Mouse (Mus musculus) midbrain, embryonic 10.5 days (tissue): ENCODE measurements at regions not wholly inside any gene's neighbourhood (a gene's known extent, or its start where the extent isn't known, plus 50 kb on each side); places are given as distances from the start of the nearest gene placed in this dataset.

ENCODE experiments used
- DNase-seq: peaks from one replicate; pipeline ENCODE4 v3.0.0-alpha.2; 2017; ENCODE audit warnings: low spot score
- H3K27ac ChIP-seq: fragments of 300-500 bp; sonication (generic); replicated peaks from 2 replicates; pipeline ENCODE4 v1.5.1; 2016; ENCODE audit warnings: mild to moderate bottlenecking
- H3K27me3 ChIP-seq: fragments of 300-500 bp; sonication (generic); 2 replicates; pipeline ENCODE4 v1.6.1; 2016; ENCODE audit warnings: low read depth, mild to moderate bottlenecking; ENCODE audit not compliant: poor library complexity, severe bottlenecking
- H3K36me3 ChIP-seq: fragments of 300-500 bp; sonication (generic); 2 replicates; pipeline ENCODE4 v1.6.1; 2016; ENCODE audit warnings: mild to moderate bottlenecking, moderate library complexity
- H3K4me1 ChIP-seq: fragments of 300-500 bp; sonication (generic); 2 replicates; pipeline ENCODE4 v1.6.1; 2016
- H3K4me3 ChIP-seq: fragments of 300-500 bp; sonication (generic); 2 replicates; pipeline ENCODE4 v1.5.1; 2016; ENCODE audit warnings: mild to moderate bottlenecking, moderate library complexity
- H3K9me3 ChIP-seq: fragments of 300-500 bp; sonication (generic); replicated peaks from 2 replicates; pipeline ENCODE4 v1.6.1; 2016; ENCODE audit warnings: mild to moderate bottlenecking
- WGBS: fragments of 180-500 bp; shearing (Covaris S2); methylation state at CpG from one replicate; pipeline ENCODE4 v1.1.7; 2016; 5-methylcytosine and 5-hydroxymethylcytosine counted together

DNA sequence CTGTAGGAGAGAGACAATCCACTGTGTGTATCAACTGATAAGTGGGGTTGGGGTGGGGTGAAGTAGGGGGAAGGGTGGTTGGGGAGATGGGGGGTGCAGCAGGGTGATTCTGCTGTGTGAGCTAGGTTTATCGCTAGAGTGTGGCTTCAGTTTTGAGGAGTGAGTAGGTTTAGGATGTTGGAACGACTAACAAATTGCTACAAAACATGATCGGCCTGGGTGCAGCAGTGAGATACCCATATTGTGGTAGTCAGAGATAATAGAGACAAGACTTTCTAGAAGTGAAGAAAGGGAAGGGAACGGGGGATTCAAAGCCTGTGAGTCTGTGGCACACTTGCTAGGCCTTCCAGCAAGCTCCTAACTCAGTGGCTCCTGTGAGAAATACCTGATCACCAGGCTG, 175.1 kb upstream of the Lrig1 start:
- Histone ChIP-seq H3K9me3 (no peaks in the 10 kb centered on the region), H3K27me3 (no peaks in the 10 kb centered on the region), H3K36me3 (no peaks in the 10 kb centered on the region), H3K27ac (peak overlapping the region; percentile 55; the same call in 1 of the 2 replicates), H3K4me1 (peaks cover 17% of the 10 kb centered on the region), H3K4me3 (no peak overlapping the region)
- no peak for DNase-seq
- 90% methylated on average over 4 of the region's 4 CpGs for WGBS

DNA sequence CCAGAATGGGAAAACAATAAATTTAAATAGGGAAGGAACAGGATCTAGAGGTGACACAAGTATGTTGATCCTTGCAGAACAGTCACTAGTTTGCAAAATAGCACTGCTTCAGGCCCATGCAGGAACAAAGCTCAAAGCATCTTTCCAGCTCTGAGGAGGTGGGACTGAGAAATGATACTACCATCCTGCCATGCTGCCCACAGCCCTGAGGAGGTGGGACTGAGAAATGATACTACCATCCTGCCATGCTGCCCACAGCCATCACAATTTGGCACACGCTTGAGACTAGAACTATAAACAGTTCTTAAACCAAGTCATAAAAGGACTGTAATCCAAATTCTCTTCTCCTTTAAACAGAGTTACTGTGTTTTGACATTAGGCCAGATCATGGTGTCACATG, 174.5 kb upstream of the Lrig1 start:
- H3K27ac ChIP-seq: no peak overlapping the region
- no peaks in the 10 kb centered on the region for H3K9me3 ChIP-seq
- no peaks in the 10 kb centered on the region for H3K27me3 ChIP-seq
- no peak for DNase-seq
- no peaks in the 10 kb centered on the region for H3K36me3 ChIP-seq
- H3K4me3 ChIP-seq: no peak overlapping the region
- 93% methylated on average over 1 of the region's 1 CpGs for WGBS
- H3K4me1 ChIP-seq: peaks cover 17% of the 10 kb centered on the region

DNA sequence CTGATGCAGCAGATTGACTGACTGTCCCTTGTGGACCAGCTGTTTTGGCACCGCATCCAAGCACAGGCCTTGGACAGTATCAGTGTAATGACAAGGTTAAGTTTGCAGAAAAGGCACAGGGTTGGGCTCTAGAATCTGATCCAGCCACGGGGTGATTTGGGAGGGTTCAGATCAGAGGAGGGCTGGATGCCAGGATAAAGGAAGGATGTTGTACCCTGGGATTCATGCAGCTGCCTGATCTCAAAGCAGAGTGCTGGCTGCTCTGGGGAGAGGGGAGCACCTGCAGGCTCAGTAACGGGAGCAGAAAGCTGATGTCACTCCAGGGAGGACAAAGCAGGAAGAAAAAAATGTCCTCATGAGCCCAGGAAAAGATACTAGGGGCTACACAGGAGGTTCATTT, 168.0 kb upstream of the Lrig1 start:
- H3K9me3 ChIP-seq: no peaks in the 10 kb centered on the region
- H3K4me1 ChIP-seq: peaks cover 5% of the 10 kb centered on the region; the same call in 1 of the 2 replicates
- H3K36me3 ChIP-seq: no peaks in the 10 kb centered on the region
- H3K27ac ChIP-seq: no peak overlapping the region
- H3K27me3 ChIP-seq: no peaks in the 10 kb centered on the region
- WGBS: 64% methylated on average over 3 of the region's 3 CpGs
- no peak for DNase-seq
- no peak overlapping the region for H3K4me3 ChIP-seq

DNA sequence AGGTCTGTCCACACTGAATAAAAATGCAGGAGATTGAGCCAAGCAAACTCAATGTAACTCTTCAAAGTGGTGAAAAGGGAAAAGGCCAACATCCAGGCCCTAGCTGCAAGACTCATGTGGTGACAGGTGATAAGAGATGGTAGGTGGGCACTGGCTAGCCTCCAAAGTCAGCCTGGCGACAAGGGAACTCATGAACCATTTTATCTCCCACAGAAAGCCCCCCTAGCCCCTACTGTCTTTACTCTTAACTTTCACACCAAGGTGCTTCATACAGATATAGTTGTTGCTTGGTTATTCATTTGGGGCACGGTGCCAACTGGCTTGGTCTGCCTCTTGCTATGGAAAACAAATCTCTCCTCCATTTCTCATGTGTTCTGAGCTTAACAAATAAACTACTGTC, 165.5 kb upstream of the Lrig1 start:
- Histone ChIP-seq H3K27ac (no peak overlapping the region), H3K4me1 (no peaks in the 10 kb centered on the region), H3K27me3 (no peaks in the 10 kb centered on the region), H3K9me3 (no peaks in the 10 kb centered on the region), H3K4me3 (no peak overlapping the region), H3K36me3 (no peaks in the 10 kb centered on the region)
- no peak for DNase-seq
- WGBS: 89% methylated on average over 2 of the region's 2 CpGs

DNA sequence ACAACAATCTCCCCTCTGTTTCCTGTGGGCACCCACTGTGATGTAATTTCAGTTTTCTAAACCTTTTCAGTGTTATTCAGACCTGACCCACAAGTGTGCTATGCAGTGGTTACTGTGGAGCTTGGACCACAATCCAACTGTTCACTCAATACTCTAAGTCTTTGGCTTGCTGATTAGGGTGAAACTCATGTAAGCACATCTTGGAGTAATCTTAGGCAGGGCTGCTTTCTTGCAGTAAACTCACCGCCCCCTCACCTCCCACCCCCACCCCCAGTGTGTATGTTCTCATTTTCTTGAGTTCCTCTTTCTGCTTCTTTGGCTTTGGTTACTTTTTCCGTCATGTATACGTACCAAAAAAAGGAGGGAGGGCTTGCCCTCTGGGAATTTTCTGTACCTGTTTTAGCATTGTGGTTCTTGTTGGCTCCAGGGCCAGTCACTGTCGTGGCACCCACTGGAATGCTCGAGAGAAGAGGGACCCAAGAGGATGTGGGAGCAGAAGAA, 158.2 kb upstream of the Lrig1 start:
- no peaks in the 10 kb centered on the region for H3K4me1 ChIP-seq
- no peaks in the 10 kb centered on the region for H3K27me3 ChIP-seq
- H3K36me3 ChIP-seq: no peaks in the 10 kb centered on the region
- no peak overlapping the region for H3K27ac ChIP-seq
- H3K4me3 ChIP-seq: no peak overlapping the region
- H3K9me3 ChIP-seq: no peaks in the 10 kb centered on the region
- 81% methylated on average over 5 of the region's 5 CpGs for WGBS
- no peak for DNase-seq

DNA sequence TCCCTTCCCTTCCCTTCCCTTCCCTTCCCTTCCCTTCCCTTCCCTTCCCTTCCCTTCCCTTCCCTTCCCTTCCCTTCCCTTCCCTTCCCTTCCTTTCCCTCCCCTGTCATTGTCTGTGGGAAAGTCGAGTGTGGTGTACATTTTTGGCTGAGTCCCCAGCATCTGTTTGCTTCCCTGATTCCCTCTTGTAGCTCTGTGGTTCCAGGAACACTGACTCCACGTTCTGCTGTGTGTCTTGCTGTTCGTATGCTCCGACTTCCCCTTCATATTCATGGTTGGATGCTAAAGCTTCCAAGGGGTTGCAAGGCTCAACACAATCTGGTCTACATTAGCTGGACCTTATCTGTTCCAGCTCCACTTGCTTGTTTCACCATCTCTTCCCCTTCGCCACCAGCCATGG, 150.2 kb upstream of the Lrig1 start:
- no peaks in the 10 kb centered on the region; the same call in none of the 2 replicates for H3K4me1 ChIP-seq
- no peaks in the 10 kb centered on the region for H3K9me3 ChIP-seq
- H3K36me3 ChIP-seq: no peaks in the 10 kb centered on the region
- no peak for DNase-seq
- no peaks in the 10 kb centered on the region for H3K27me3 ChIP-seq
- H3K4me3 ChIP-seq: no peak overlapping the region
- WGBS: 83% methylated on average over 5 of the region's 5 CpGs
- 0 out of 2 replicates have a peak overlapping the region, but pooled peaks have one; percentile 23 for H3K27ac ChIP-seq

DNA sequence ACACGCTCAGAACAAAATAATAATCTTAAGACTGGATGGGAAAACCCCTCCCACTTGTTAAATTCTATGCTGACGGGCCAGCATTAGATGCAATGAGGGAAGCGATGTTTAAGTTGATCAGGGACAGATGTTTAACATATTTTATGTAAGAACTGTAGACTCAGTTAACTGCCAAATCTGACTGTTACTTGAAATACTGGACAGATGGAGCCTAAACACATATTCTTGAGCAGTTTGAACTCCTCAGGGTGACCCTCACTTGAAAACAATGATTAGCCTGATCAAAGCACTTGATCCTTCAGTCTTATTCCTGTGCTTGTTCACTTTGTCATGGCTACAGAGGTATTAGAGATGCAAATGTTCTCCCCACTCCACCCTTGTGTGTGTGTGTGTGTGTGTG, 149.6 kb upstream of the Lrig1 start:
- no peaks in the 10 kb centered on the region for H3K27me3 ChIP-seq
- no peaks in the 10 kb centered on the region for H3K9me3 ChIP-seq
- no peak for DNase-seq
- H3K36me3 ChIP-seq: no peaks in the 10 kb centered on the region
- H3K4me3 ChIP-seq: no peak overlapping the region
- WGBS: 88% methylated on average over 3 of the region's 3 CpGs
- no peaks in the 10 kb centered on the region; the same call in none of the 2 replicates for H3K4me1 ChIP-seq
- H3K27ac ChIP-seq: no peak overlapping the region

DNA sequence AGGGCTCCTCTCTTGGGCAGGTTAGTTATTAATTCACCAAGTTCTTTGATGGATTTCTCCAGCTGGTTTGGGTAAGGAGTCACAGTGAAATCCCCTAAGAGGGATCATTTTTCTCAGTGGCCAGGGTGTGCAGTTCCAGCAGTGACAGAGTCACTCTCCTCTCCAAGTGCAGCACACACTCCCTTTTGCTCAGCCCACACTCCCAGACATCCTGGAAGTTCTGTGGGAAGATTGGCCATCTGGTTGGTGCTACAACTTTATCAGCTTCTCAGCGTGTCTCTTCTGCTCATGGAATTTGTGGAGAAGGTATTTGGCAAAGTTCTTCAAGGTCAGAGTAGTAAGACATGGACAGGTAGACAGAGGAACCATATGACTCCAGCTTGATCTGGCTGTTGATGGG, 148.5 kb upstream of the Lrig1 start:
- Histone ChIP-seq H3K9me3 (no peaks in the 10 kb centered on the region), H3K4me1 (no peaks in the 10 kb centered on the region; the same call in none of the 2 replicates), H3K4me3 (no peak overlapping the region), H3K36me3 (no peaks in the 10 kb centered on the region), H3K27me3 (no peaks in the 10 kb centered on the region), H3K27ac (no peak overlapping the region)
- WGBS: 89% methylated on average over 1 of the region's 1 CpGs
- DNase-seq: no peak

DNA sequence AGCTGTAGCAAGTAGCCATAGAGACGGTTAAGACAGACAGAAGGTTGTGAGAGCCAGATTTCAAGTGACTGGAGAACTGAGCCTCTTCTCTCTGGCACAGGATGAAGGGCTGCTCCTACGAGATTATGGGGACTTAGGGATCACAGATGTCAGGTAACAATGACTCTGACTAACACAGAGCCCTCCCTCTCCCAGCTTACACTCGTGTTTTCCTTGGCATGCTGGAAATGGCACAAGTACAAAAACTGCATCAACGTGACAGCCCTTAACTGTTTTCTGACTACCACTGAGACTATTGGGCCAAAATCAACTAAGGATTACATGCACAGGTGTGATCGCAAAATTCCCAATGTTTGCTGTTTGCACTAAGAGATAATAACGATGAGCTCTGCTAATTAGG, 145.9 kb upstream of the Lrig1 start:
- DNase-seq: no peak
- H3K4me1 ChIP-seq: peaks cover 7% of the 10 kb centered on the region
- no peaks in the 10 kb centered on the region for H3K9me3 ChIP-seq
- no peaks in the 10 kb centered on the region for H3K27me3 ChIP-seq
- whole genome bisulfite sequencing: 79% methylated on average over 6 of the region's 6 CpGs
- H3K4me3 ChIP-seq: no peak overlapping the region
- H3K36me3 ChIP-seq: no peaks in the 10 kb centered on the region
- H3K27ac ChIP-seq: no peak overlapping the region

DNA sequence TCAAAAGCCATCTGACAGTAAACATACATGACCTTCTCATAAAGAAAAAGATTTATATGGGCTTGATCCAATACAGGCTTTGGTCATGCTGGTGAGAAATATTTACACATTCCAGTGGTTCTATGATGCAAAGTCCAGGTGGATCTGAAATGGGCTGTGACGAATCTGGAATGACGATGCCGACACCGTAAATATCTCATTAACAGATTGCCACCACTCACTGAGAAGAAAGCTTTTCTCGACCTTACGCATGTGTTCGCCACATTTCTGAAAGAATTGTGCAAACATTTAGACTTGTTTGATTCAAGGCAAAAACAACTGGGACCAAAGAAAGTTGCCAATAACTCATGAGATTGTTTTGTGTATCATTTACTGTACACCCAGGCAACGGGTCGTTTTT, 142.9 kb upstream of the Lrig1 start:
- no peaks in the 10 kb centered on the region for H3K9me3 ChIP-seq
- no peaks in the 10 kb centered on the region for H3K36me3 ChIP-seq
- H3K27ac ChIP-seq: no peak overlapping the region
- H3K4me3 ChIP-seq: no peak overlapping the region
- no peak for DNase-seq
- WGBS: 92% methylated on average over 9 of the region's 9 CpGs
- peaks cover 7% of the 10 kb centered on the region; the same call in 1 of the 2 replicates for H3K4me1 ChIP-seq
- H3K27me3 ChIP-seq: no peaks in the 10 kb centered on the region

DNA sequence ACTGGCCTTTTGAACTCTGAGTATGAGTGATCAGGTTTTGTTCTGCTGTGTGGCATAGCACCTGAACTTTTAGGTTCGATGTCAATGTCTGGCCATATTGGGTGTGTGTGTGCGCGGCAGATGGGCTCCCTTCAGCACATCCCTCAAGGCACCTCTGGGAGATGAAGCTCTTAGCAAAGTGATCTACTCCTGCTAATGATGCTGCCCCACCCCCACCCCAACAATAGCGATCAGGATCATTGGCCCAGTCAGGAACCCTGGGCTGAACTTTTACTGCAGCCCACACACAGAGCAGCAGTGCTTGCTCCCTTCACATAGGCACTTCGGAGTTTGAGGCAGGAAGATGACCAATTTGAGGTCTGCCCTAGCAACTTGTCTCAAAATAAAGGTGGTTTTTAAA, 141.9 kb upstream of the Lrig1 start:
- Histone ChIP-seq H3K9me3 (no peaks in the 10 kb centered on the region), H3K36me3 (no peaks in the 10 kb centered on the region), H3K27me3 (no peaks in the 10 kb centered on the region), H3K4me1 (peaks cover 7% of the 10 kb centered on the region; the same call in 1 of the 2 replicates), H3K4me3 (no peak overlapping the region), H3K27ac (no peak overlapping the region)
- DNase-seq: no peak
- WGBS: 68% methylated on average over 5 of the region's 5 CpGs

DNA sequence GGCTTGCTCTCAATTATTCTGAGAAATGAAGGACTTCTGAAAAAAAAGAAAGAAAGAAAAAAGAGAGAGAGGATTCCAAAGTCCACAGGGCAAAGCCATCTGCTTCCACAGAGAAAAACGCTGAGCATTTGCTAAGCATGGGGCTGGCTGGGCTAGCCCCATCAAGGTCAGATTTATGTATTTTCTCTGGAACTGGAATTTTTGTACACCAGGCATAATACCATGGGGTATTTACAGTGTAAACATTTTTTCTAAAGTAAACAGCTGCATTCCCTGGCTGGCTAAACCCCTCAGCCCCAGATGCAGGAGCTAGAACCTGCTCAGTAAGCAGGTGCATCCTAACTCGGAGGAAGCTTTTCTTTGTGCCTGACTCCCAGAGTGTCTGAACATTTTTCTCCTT, 135.8 kb upstream of the Lrig1 start:
- Histone ChIP-seq H3K4me1 (peaks cover 6% of the 10 kb centered on the region; the same call in 1 of the 2 replicates), H3K4me3 (no peak overlapping the region), H3K27ac (no peak overlapping the region; the same call in 1 of the 2 replicates), H3K9me3 (no peaks in the 10 kb centered on the region), H3K27me3 (no peaks in the 10 kb centered on the region), H3K36me3 (no peaks in the 10 kb centered on the region)
- 72% methylated on average over 2 of the region's 2 CpGs for WGBS
- no peak for DNase-seq

DNA sequence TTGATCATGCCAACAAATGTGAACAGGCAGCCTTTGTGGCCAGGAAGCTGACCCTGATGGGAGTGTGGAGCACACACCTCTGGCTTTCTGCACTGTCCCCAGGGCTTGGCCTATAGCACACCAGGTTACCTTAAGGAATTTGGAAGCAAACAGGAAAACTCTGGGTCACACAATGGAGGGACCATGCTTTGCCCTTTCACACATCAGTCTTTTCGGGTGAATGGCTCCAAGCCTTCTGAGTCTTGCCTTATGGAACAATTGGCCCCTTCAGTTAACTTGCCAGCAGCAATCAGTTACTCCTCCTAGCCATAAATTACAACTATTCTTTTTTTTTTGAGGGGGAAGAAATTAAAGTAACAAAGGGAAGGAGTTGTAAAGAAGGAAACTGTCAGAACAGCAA, 134.6 kb upstream of the Lrig1 start:
- WGBS: 50% methylated on average over 1 of the region's 1 CpGs
- H3K9me3 ChIP-seq: no peaks in the 10 kb centered on the region
- H3K27ac ChIP-seq: no peak overlapping the region
- H3K36me3 ChIP-seq: no peaks in the 10 kb centered on the region
- no peak overlapping the region for H3K4me3 ChIP-seq
- peaks cover 6% of the 10 kb centered on the region; the same call in 1 of the 2 replicates for H3K4me1 ChIP-seq
- DNase-seq: no peak
- no peaks in the 10 kb centered on the region for H3K27me3 ChIP-seq

DNA sequence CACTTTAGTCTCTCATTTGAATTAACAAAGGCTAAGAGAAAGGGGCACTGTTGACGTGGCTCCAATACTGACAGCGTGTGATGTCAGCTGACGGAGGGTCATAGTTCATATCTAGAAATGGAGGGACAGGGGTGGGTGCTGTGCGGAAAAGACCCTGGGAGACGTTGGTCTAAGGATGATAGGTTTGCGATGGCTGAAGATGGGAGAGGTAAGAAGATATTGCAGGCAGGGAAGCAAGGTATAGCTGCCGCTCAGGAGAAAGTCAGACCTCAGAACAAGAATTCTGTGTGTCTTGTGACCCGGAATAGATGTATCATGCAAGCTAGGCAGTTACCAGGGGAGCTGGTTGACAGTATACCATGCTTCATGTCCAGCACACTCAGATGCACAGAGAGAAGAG, 130.8 kb upstream of the Lrig1 start:
- no peaks in the 10 kb centered on the region for H3K36me3 ChIP-seq
- 93% methylated on average over 8 of the region's 8 CpGs for WGBS

More for the DNA sequence above, 130.8 kb upstream of the Lrig1 start:
- Histone ChIP-seq H3K27me3 (no peaks in the 10 kb centered on the region), H3K9me3 (no peaks in the 10 kb centered on the region), H3K4me3 (no peak overlapping the region), H3K4me1 (peaks cover 6% of the 10 kb centered on the region; the same call in 1 of the 2 replicates), H3K27ac (no peak overlapping the region)
- DNase-seq: no peak
